Mouse (Mus musculus): Measurements from ENCODE around the gene Pdzd7.

- TF ChIP-seq POLR2A (IDR thresholded peaks at IDR 0.05; ENCODE audit: borderline replicate concordance, low read depth, low read length) = no peak
- no peak for TF ChIP-seq CTCF (IDR thresholded peaks at IDR 0.05; ENCODE audit: low read depth, low read length)
Observed at GRCm38 (mm10) chr19:45047417-45047934, 2.0 kb upstream of the Pdzd7 start, which contains the start of gene Sfxn3.
